Mouse (Mus musculus) embryo, embryonic 10.5 days (tissue): ENCODE measurements around the gene Strbp.

Experiments
- DNase-seq: peaks from one replicate; pipeline ENCODE4 v3.0.0-alpha.2; 2015; ENCODE audit warnings: low spot score

The Strbp gene

DNA sequence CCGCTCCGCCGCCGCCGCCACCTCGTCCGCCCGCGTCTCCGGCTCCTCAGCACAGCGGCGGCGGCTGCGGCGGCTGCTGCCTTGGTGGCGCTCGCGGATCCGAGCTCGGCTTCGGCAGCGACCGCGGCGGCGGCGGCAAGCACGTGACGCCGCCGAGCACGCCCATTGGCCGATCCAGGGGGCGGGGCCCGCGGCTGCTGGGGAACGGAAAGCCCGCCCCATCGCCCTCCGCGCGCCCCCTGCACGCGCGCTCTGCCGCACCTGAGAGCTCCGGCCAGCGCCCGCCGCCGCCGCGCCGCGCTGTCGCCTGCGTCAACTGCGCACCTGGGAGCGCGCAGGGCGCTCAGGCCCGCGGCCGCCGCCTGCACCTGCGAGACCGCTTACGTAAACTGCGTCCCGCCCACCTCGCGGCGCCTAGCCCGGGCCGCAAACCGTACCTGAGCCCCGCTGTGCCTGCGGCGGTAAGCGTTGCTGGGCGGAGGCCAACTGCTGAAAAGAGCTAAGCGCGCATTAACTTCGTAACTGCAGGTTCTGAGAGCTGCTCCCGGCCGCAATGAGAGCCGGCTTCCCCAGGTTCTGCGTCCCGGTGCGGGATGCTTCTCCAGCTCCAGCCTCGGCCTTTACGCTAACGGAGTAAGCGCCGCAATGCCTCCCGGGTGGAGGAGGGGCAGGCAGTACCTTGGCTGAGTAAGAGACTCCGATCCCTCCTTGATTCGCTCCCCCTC is at the start of gene Strbp:
Gene Strbp (minus strand): TSS at position 630 of the 725 bp plus-strand sequence.
- DNase-seq, result peak; percentile 94

DNA sequence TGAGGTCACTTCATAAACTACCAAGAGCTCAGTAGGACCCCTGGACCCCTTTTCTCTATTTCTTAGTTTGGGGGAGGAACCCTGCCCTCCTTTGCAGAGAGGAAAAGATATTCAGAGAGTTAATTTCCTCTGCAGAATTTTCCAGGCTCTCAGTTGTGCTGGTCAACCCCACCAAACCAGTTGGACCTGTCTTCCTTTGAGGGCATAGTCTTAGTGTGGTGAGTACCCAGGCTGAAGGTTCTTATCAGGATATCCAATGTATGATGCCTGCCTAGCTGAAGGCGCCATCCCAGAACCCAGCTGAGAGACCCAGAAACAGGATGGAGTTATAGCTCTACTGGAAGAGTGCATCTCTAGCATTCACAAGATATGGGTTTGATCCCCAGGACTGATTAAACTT is 47.5 kb upstream of the Strbp start:
- no peak for DNase-seq

DNA sequence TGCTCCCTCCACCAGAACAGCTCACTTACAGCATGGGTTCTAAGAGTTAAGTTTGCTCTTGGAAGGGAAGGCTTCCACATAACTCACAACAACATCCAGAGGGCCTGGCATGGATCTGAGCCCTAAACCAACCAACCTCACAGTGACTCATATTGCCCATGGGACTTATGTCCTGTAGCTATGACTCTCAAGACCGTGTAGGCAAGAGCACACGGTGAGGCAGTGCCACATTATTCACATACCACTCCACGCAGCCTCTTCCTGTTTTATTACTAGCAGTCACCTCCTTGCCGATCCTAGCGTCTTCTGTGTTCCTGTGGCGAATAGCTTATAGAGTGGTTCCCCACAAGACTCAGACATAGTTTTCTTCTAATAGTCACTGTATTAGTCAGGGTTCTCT is 45.7 kb upstream of the Strbp start:
- DNase-seq, result no peak

DNA sequence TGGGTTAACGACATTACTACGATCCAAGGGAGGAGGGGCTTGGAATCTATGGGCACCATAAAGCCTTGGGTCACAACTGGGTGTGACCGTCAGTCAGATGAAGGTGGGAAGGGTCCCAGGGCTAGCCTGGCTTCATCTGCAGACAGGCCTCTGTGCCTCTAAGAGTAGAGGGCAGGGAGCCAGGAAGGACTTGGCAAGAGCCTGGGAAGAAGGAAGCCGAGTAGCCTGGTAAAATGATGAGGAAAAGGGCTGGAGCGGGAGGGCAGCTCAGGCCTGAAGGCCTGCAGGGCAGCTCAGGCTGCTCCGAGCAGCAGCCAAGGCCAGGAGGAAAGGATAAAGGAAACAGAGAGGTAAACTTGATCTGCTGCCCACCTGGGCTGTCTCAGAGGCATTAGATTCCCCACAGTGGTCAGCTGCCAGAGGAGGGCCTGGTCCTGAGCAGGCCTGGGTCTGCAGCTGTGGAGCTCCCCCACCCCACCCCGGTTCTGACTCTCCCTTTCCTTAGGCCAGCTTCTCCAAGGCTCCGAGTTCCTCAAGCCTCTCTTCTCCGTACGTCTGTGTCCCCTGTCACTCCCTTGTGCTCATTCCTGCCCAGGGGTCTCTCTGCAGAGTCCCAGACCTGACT is 44.9 kb upstream of the Strbp start:
- no peak for DNase-seq

DNA sequence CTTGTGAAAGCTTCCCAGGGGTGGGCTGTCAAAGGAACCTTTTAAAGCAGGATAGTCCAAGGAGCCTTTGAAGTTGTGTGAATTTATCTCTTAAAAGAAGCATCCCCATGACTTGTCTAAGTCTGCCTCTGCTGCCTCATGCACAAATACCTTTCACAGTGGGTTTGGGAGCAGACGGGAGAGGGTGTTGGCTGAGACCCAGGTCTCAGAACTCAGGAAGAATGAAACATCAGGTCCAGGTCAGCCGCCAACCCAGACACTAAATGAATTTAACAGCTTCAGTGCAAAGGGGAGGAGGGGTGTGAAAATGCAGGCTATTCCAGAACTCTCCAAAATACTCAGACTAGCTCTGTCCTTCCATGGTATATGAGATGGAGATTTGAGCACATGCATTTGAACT is 44.2 kb upstream of the Strbp start:
- DNase-seq, result no peak

DNA sequence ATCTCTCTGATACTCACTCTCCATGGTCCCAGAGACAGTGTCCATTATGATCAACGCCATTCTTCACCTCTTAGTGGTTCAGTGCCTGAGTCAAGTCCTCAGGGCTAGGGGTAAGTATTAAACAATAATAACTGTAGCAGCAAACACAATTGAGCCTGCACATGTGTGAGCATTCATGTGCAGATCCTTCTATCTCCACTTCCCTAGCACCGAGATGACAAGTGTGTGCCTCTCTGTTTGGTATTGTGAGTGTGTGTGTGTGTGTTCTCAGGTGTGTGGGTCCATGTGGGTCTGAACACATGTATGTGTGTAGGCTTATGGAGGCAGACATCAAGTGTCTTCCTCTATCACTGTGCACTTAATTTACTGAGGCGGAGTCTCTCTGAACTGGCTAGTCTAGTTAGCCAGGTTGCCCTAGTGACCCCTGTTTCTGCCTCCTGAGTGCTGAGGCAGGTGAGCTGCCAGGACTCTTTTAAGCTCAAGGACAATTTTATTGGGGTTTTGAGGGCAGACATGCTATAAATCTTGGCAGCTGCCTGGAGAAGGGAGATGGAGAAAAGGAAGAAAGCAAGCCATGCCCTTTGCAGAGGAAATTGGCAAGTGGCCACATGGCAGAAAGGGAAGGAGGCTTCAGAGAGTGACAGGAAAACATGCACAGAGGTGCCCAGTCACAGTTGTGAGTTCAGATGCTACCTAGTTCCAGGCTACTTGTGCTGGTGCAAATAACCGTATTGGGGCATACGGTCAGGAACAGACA is 42.8 kb upstream of the Strbp start:
- DNase-seq, result no peak

DNA sequence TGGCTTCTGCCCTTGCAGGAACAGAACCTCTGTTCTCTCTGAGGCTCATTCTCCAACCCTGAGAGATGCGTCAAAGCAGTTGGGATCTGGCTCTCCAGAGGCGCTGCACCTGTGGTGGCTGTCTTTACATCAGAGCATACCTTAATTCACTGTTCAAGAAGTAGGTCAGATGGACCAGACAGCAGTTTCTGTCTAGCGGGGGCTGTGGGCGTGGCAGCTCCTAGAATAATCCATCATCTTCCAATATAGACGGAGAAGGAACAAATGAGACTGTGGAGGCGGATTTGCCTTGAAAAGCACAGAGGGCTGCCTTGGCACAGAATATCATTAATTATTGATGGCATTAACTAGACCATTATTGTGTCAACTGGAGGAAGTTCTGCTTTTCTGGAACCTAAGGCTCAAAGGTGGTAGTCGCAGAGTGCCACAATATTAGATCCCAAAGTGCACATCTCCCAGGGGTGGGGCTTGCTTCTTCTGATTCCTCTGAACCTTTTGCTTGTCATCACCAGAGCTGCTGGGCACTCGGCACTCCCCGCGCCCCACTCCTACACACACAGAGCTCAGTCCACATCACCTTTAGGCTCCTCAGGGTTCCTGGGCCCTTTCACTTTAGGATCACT is 41.2 kb upstream of the Strbp start:
- DNase-seq, result no peak

DNA sequence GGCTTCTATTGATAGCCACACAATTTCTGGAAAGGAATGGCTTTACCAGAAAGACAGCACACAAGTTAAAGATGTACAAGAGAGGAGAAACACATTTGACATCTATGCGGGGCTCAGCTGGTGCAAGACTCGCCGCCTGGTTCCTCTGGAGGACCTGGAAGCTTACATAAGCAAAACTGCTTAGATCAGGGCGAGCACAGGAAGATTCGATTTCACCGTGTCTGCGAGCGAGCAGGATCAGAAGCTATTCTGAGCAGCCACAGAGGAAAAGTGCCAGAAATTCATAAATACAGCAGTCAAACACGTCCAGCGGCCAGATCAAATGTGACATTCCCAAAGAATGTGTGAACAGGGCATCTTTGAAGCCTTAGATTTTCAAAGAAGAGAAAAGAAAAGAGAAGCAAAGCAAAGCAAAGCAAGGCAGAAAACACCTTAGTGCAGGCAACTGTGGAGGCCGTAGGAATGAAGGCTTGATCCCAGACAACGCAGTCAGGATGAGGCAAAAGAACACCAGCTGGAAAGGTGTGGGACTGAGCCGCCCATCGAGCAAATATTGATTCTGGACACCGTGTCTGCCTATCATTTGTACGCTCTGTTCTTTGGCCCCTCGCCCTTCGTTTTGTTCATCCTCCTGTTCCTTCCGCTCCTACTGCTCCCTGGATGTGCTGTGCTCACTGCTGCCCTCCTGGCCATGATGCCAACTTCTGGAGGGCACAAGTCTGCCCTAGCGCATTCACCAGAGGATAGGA is 38.3 kb upstream of the Strbp start:
- DNase-seq, result no peak

DNA sequence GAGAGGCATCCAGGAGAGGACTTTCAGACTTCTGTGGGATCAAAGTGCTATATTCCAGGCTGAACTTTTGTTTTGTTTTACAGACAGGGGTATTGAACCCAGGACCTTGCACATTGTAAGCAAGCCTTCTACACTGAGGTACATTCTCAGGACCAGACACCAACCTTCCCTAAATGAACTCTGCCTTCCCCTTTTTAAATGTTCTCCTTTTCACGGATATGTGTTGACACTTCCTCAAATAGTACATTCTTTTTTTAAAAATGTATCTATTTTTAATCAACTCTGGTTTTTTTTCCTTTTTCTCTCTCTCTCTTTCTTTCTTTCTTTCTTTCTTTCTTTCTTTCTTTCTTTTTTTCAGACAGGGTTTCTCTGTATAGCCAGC is 32.1 kb upstream of the Strbp start:
- no peak for DNase-seq

DNA sequence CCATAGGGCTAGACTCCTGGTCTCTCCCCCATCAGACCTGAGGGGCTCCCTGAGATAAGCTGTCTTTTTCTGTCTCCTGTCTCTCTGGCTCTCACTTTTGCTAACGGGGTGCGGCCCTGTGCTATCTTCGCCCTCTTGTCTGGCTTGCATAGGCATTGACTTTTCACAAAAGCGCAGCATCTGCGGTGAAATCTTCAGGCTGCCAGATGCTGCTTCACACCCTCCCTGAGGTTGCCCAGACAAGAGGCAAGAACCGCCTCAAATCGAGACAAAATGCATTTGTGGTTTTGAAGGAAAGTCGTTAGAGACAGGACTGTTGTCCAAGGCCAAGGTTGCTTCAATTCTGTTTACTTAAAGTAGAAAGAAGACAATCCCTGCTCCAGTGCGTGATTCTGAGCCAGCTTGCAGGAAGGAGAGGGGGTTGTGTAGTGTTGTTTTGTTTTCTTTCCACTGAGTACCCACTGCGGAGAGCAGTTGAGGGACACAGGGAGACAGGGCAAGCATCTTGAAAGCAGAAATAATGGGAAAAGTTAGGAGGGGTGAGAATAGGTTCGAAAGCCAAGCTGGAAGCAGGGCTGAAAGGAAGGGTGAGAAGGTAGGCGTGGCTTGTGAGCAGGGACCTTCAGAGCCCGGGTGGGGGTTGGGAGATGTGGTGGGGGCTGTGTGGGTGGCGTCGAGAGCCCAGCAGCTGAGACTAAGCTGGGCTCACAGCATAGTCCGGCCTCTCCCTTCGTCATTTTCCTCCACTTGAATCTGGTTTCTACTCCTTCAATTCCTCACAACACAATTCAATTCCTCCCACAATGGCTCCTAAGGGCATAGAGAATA is 31.5 kb upstream of the Strbp start:
- peak; percentile 65 for DNase-seq

DNA sequence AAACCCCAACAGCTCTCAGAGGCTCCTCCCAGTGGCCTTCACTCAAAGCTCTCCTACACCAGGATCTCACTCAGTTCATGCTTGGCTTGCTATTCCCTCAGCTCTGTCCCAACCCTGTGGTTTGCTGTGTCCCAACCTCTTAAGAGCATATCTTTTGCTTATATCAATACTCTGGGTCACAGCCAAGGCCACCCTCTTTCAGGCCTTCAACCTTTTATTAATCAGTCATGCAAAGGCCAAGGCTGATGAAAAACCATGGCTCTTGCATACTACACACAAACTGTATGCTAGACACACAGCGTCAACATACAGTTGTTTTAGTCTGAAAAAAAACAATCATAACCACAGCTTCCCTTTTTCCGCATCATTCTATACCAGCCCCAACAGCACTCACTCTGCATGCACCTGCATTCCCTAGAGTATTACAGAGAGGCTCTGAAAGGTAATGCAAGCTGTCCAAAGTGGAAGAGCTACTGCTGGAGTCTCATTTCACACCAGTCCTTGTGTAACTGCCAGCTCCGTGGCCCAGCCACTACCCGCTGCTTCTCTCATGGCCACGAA is 27.7 kb upstream of the Strbp start:
- DNase-seq, result no peak

DNA sequence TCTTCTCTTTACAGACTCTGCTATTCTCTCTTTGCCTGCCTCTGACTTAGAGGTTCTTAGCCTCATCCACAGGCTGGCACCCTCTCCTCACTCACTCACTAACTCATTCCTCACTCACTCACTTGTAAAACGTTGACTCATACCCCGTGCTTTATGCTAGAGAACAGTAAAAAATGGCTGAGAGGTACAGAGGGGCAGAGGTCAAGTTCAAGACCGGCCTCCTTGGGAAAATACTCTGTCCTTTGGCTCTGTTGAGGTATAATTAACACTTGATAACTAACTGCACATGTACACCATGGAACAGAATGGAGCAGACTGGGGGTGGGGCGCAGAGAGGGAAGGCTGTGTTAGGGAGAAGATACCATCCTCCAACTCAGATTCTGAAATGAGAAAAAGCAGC is 20.6 kb upstream of the Strbp start:
- DNase-seq, result no peak

DNA sequence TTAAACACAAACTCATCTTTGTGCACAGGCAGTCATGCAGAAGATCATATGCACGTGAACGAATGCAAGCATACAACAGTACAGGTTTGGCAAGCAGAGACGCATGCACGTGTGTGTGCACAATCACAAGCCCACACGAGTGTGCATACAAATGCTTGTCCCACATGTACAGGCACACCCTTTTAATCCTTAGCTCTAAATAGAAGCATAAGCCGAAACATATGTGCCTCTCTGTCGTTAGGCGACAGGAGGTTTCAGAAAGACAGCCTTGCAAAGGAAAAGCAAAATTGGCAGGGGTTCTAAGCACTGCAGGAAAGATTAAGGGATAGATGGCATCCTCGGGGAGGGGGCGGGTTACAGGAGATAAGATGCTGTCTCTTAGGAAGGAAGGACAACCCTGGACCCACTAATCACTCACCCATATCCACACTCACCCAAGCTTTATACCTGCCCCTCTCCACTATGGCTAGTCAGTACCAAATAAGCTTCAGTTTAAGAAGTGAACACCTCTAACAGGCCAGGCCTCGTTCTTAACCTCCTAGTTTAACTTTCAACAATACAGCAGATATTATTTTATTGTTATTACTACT is 19.9 kb upstream of the Strbp start:
- no peak for DNase-seq

DNA sequence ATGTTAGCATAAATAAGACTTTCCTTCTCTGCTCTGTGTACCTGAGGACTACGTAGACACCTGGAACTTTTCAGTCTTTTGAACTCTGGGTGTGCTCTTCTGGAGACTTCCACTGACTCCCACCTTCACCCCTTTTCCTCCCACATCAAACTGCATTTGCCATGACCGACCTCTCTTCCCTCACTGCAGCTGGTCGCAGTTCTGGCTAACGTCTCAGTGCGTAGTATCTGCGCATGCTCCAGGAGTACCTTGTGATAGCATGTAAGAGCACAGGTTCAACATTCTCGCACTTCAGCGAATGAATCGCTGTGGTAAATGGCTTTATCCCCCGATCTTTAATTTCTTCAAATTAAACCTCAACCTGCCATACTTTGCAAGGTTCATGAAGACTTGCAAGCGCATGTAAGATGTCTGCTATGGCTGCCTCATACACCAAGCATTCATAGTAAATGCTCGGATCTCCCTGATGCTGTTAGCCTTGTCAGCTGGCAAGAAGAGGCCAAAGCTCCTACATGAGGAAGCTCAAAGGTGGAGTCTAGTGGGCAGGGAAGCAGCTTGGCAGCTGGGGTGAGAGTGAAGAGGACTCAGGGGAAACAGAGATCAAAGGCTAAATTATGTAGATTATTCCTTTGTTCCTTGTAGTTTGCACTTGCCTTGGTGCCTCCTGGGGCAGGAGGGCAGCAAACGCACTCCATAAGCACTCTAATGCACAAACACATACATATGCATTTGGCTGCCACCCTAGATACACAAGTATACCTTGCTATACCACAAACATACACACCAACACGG is 19.2 kb upstream of the Strbp start:
- DNase-seq, result no peak

DNA sequence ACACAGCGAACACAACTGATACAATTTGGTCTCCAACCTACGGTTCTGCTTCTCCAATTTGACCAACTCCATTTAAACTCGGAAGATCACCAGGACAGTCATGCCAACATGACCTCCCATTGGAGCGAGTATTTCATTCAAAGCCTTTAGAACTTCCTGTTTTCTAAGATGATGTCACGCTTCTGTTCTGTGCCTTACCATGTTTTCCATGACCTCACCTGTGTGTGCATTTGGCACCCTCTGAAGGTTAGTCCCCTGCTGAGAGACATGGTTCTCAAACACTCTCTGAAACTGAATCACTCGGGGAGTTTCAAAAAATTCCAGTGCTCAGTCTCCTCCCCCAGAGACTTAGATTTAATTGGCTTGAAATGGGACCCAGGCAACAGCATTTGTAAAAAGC is 12.6 kb upstream of the Strbp start:
- DNase-seq, result no peak

DNA sequence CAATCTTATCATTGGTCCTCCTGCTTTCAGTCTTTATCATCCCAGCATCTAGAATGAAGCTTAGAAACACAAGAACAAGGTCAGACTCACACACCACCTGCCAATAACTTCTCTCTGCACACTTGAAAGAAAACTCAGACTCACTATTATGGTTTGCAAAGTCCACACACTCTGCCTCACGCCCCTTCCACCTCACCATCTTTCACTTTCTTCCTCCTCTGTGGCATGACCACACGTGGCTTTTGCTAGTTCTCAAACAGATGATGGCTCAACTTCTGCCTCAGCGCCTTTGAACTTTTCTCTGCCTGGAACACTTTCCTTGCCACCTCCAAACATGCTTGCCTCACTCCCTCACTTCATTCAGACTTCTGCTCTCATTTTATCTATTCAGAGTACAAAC is 11.7 kb upstream of the Strbp start:
- no peak for DNase-seq

DNA sequence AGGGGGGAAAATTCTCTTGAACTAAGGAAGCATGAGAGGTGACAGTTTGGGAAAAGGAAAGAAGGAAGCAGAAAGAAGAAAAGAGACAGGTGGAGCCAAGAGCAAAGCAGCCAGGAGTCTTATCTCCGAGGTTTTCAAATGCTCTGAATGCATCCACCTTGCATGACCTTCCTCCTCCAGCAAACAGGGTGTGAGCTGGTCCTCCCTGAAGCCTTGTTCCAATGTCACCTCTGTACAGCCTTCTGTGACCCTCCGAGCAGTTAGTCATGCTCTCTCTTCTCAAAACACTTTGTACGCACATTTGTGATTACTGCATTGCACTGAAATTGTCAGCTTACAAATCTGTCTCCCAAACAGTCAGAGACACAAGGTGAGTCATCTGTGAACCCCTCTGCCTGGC is 9.4 kb upstream of the Strbp start:
- DNase-seq, result no peak

DNA sequence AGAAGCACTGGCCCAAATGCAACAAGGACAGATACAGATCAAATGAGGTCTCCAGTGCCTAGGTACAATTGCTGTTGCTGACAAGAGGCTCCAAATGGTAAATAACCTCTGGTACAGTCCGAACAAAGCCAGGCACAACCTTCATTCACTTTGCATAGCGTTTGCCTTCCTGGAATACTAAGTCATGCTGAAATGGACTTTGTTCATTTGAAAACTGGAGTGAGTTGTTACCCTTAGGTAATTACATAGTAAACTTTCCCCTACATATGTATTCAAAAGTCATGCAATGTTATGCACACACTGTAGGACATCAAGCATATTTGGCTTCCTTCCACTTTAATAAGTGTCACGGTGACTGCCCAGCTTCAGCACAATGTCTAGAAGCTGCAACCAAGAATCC is 5.2 kb upstream of the Strbp start:
- no peak for DNase-seq

DNA sequence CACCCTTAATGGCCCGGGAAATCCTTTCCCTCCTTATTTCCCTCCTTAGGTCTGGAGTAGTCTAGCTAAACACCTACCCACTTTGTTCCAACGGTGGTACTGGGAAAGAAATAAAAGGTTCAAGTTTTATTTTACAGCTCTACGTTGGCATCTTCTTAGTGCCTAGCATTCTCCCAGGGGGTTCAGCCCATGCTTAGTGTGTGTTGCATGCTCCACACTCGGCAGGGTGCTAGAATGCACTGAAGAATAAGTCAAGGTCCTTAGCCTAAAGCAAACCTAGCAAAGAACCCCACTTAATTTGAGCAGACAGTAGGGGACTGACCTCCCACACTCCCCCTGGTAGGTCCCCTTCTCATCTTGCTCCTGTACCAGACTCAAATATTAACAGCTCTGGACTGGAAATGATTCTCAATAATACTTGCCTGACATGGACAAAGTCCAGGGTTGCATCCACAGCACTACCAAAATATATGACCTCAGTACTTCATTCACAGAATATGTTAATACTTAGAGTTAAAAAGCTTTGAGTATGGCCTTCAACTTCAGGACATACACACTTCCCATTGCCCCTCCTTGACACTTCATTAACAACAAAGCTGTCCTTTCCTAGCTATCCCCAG is 592 bp upstream of the Strbp start:
- peak; percentile 15 for DNase-seq
